Mouse (Mus musculus): Measurements from ENCODE around the gene Rbfox1. TPM values are rescaled to one million over a fixed set of nuclear protein-coding genes. Genes with fewer than 3 reads are reported as not detected.
A peak's percentile ranks its signal among the peaks of the same experiment; 100 is the strongest.

The Rbfox1 gene
- polyA plus RNA-seq, 1 experiment from 2014 or later, result 103 TPM

GRCm38 (mm10) chr16:6525507-6526170 lies 640.5 kb downstream of the Rbfox1 start:
- Histone ChIP-seq H3K9ac (replicated peaks) (no peak overlapping the region), H3K9me3 (no peaks in the 10 kb centered on the region), H3K4me2 (replicated peaks) (no peak overlapping the region), H3K4me3 (replicated peaks) (no peak overlapping the region), H3K36me3 (no peaks in the 10 kb centered on the region), H3K4me1 (replicated peaks) (no peaks in the 10 kb centered on the region), H3K27me3 (no peaks in the 10 kb centered on the region), H3K27ac (no peak overlapping the region)
- 86% methylated on average over 3 of the region's 3 CpGs for WGBS
- ATAC-seq, result no peak

DNA sequence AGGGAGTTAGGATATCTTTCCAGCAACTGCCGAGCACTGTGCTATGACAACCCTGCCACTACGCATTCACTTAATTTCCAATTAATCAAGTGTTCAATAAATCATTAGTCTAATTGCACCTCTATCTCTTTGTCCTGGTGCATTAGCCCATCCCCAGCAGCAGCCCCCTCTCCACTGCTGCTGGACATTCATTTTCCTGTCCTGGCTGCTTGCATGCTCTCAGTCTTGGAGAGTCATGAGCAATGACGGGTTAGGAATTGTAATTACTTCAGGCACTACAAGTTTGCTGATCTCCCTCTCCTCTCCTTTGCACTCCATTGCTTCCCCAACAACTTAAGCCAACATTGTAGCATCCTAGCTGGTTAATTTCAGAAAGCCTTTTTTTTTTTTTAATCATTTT lies 646.3 kb downstream of the Rbfox1 start:
- H3K4me2 ChIP-seq (replicated peaks), result no peak overlapping the region
- WGBS, result 68% methylated on average over 3 of the region's 3 CpGs
- ATAC-seq, result no peak
- H3K36me3 ChIP-seq, result no peaks in the 10 kb centered on the region
- H3K27me3 ChIP-seq, result no peaks in the 10 kb centered on the region
- peaks cover 14% of the 10 kb centered on the region for H3K4me1 ChIP-seq (replicated peaks)
- H3K27ac ChIP-seq, result no peak overlapping the region
- H3K9me3 ChIP-seq, result no peaks in the 10 kb centered on the region
- no peak overlapping the region for H3K9ac ChIP-seq (replicated peaks)
- no peak overlapping the region for H3K4me3 ChIP-seq (replicated peaks)

DNA sequence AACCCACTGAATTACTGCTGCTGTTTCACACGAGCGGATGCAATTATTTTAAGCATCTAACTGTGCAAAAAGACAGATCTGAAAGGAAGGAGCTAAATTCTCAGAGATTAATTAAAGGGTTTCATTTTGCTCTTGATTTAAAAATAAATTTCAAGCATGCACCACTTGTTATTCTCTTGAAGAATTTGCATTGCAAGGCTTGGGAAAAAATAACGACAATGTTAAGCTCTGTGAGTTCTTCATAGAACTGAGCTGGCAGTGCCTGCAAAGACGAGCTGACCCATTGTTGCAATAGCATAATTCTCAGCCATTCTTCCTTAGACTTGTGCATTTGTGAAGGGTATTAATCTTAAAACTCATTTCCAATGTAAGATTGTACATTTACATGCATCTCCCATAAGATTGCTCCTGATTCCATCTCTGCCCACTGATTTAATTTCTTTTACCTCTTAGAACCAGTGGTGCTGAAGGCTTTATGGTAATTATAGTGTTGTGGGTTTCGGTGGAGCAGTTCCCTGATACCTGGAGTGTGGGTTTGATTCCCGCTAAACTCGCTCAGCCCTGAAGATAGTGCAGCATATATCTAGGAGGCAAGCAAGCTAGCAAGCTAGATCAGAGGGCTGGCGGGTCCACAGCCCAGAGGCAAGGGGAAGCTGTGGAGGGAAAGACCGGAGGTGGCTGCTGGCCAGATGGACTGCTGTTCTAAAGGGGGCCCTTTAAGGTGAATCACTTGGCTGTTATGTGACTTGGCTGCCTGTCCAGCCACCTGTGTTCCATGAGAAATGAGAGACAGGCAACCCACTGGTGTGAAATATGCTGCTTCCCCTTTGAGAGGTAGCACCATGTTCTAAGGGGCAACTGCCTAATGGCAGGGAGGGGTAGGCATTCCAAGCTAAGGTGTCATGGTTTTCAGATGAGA lies 647.2 kb downstream of the Rbfox1 start:
- H3K4me2 ChIP-seq (replicated peaks), result no peak overlapping the region
- H3K27ac ChIP-seq, result peak overlapping the region; percentile 17
- peaks cover 14% of the 10 kb centered on the region for H3K4me1 ChIP-seq (replicated peaks)
- no peak overlapping the region for H3K9ac ChIP-seq (replicated peaks)
- no peak overlapping the region for H3K4me3 ChIP-seq (replicated peaks)
- no peaks in the 10 kb centered on the region for H3K9me3 ChIP-seq
- no peaks in the 10 kb centered on the region for H3K27me3 ChIP-seq
- WGBS, result 62% methylated on average over 9 of the region's 9 CpGs
- no peaks in the 10 kb centered on the region for H3K36me3 ChIP-seq
- ATAC-seq, result no peak

- ATAC-seq, result no peak
- no peaks in the 10 kb centered on the region for H3K9me3 ChIP-seq
Measured at GRCm38 (mm10) chr16:6555776-6556175, 670.6 kb downstream of the Rbfox1 start.

GRCm38 (mm10) chr16:6557726-6558125 lies 672.6 kb downstream of the Rbfox1 start:
- WGBS, result 89% methylated on average over 1 of the region's 1 CpGs
- H3K9ac ChIP-seq (replicated peaks), result no peak overlapping the region
- H3K27ac ChIP-seq, result no peak overlapping the region
- H3K4me3 ChIP-seq (replicated peaks), result no peak overlapping the region
- H3K4me1 ChIP-seq (replicated peaks), result no peaks in the 10 kb centered on the region
- no peaks in the 10 kb centered on the region for H3K9me3 ChIP-seq
- ATAC-seq, result no peak
- no peaks in the 10 kb centered on the region for H3K27me3 ChIP-seq
- no peaks in the 10 kb centered on the region for H3K36me3 ChIP-seq
- H3K4me2 ChIP-seq (replicated peaks), result no peak overlapping the region

More at GRCm38 (mm10) chr16:6555776-6556175, 670.6 kb downstream of the Rbfox1 start:
- Histone ChIP-seq H3K27me3 (no peaks in the 10 kb centered on the region), H3K27ac (no peak overlapping the region), H3K9ac (replicated peaks) (no peak overlapping the region), H3K4me3 (replicated peaks) (no peak overlapping the region), H3K36me3 (no peaks in the 10 kb centered on the region), H3K4me2 (replicated peaks) (no peak overlapping the region), H3K4me1 (replicated peaks) (no peaks in the 10 kb centered on the region)
- 63% methylated on average over 4 of the region's 4 CpGs for WGBS

GRCm38 (mm10) chr16:6584700-6585099 lies 699.5 kb downstream of the Rbfox1 start:
- Histone ChIP-seq H3K27me3 (no peaks in the 10 kb centered on the region), H3K4me2 (replicated peaks) (no peak overlapping the region), H3K9ac (replicated peaks) (no peak overlapping the region), H3K9me3 (no peaks in the 10 kb centered on the region), H3K36me3 (no peaks in the 10 kb centered on the region), H3K4me3 (replicated peaks) (no peak overlapping the region), H3K27ac (no peak overlapping the region), H3K4me1 (replicated peaks) (no peaks in the 10 kb centered on the region)
- no peak for ATAC-seq
- 95% methylated on average over 2 of the region's 2 CpGs for WGBS

DNA sequence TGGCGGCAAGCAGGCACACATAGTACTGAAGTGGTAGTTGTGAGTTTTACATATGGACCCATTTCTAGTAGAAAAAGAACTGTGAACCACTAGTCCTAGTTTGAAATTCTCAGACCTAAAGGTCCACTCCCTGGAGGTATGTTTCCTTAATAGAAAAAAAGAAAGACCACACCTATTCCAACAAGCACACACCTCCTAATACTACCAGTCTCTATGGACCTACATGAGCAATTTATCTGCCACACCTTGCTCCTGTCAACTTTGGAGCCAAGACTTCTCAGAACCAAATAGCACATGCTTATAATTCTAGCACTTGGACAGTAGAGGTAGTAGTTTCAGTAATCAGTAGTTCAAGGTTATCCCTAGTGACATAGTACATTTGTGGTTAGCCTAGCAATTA lies 700.0 kb downstream of the Rbfox1 start:
- H3K27ac ChIP-seq, result no peak overlapping the region
- H3K4me1 ChIP-seq (replicated peaks), result no peaks in the 10 kb centered on the region; the same call in 1 of the 2 replicates
- H3K4me2 ChIP-seq (replicated peaks), result no peak overlapping the region
- no peaks in the 10 kb centered on the region for H3K36me3 ChIP-seq
- H3K9me3 ChIP-seq, result no peaks in the 10 kb centered on the region
- H3K27me3 ChIP-seq, result no peaks in the 10 kb centered on the region
- no peak overlapping the region for H3K9ac ChIP-seq (replicated peaks)
- no peak overlapping the region for H3K4me3 ChIP-seq (replicated peaks)
- 92% methylated on average over 1 of the region's 1 CpGs for WGBS
- ATAC-seq, result no peak

- no peak overlapping the region for H3K4me3 ChIP-seq (replicated peaks)
- H3K27ac ChIP-seq, result no peak overlapping the region
- H3K9me3 ChIP-seq, result no peaks in the 10 kb centered on the region
- H3K4me1 ChIP-seq (replicated peaks), result no peaks in the 10 kb centered on the region
- no peak overlapping the region for H3K4me2 ChIP-seq (replicated peaks)
- H3K9ac ChIP-seq (replicated peaks), result no peak overlapping the region
- ATAC-seq, result no peak
- no peaks in the 10 kb centered on the region for H3K27me3 ChIP-seq
- H3K36me3 ChIP-seq, result no peaks in the 10 kb centered on the region
- WGBS, result 83% methylated on average over 1 of the region's 1 CpGs
Measured at GRCm38 (mm10) chr16:6616526-6616925, 731.4 kb downstream of the Rbfox1 start.

DNA sequence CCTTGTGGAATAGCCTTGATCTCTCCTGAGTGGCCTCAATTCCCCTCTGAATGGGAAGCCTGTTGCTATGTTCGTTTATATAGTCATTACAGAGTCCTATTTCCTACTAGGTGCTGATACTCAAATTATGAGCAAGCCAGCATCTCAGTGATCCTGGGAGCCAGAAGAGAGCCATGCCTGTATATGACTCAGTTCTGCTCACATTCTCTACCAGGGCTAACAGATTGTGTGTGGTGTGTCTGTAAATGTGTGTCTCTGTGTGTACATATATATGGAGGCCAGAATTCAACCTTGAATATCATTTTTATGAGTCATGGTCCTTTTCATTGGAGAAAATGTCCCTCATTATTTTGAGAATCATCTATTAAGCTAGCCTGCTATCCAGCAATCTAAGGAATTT lies 755.2 kb downstream of the Rbfox1 start:
- Histone ChIP-seq H3K27me3 (no peaks in the 10 kb centered on the region), H3K36me3 (no peaks in the 10 kb centered on the region), H3K4me2 (replicated peaks) (no peak overlapping the region), H3K4me1 (replicated peaks) (no peaks in the 10 kb centered on the region; the same call in 1 of the 2 replicates), H3K9me3 (no peaks in the 10 kb centered on the region), H3K27ac (no peak overlapping the region), H3K9ac (replicated peaks) (no peak overlapping the region), H3K4me3 (replicated peaks) (no peak overlapping the region)
- WGBS, result 56% methylated on average over 1 of the region's 1 CpGs
- no peak for ATAC-seq

GRCm38 (mm10) chr16:6646941-6647340 lies 761.8 kb downstream of the Rbfox1 start:
- no peak overlapping the region for H3K4me2 ChIP-seq (replicated peaks)
- WGBS, result 55% methylated on average over 5 of the region's 5 CpGs
- no peaks in the 10 kb centered on the region for H3K27me3 ChIP-seq
- H3K4me1 ChIP-seq (replicated peaks), result 0 out of 2 replicates have a peak, but pooled peaks cover 3% of the 10 kb centered on the region
- no peak overlapping the region for H3K4me3 ChIP-seq (replicated peaks)
- no peaks in the 10 kb centered on the region for H3K36me3 ChIP-seq
- 0 out of 2 replicates have a peak overlapping the region, but pooled peaks have one; percentile 30 for H3K27ac ChIP-seq
- H3K9me3 ChIP-seq, result no peaks in the 10 kb centered on the region
- no peak for ATAC-seq
- H3K9ac ChIP-seq (replicated peaks), result no peak overlapping the region

- Histone ChIP-seq H3K4me3 (replicated peaks) (no peak overlapping the region), H3K27me3 (no peaks in the 10 kb centered on the region), H3K4me1 (replicated peaks) (0 out of 2 replicates have a peak, but pooled peaks cover 3% of the 10 kb centered on the region), H3K9ac (replicated peaks) (no peak overlapping the region), H3K9me3 (no peaks in the 10 kb centered on the region), H3K4me2 (replicated peaks) (no peak overlapping the region), H3K27ac (no peak overlapping the region), H3K36me3 (no peaks in the 10 kb centered on the region)
- 84% methylated on average over 1 of the region's 1 CpGs for WGBS
- no peak for ATAC-seq
Measured at GRCm38 (mm10) chr16:6648753-6649152, 763.6 kb downstream of the Rbfox1 start.

GRCm38 (mm10) chr16:6658594-6658993 lies 773.4 kb downstream of the Rbfox1 start:
- ATAC-seq, result no peak
- Histone ChIP-seq H3K4me2 (replicated peaks) (no peak overlapping the region), H3K4me1 (replicated peaks) (no peaks in the 10 kb centered on the region), H3K27ac (no peak overlapping the region), H3K9ac (replicated peaks) (no peak overlapping the region), H3K27me3 (no peaks in the 10 kb centered on the region), H3K36me3 (no peaks in the 10 kb centered on the region), H3K4me3 (replicated peaks) (no peak overlapping the region), H3K9me3 (peaks cover 11% of the 10 kb centered on the region; the same call in 1 of the 2 replicates)
- WGBS, result 91% methylated on average over 2 of the region's 2 CpGs

Data from midbrain, embryonic 13.5 days (tissue).